Mouse (Mus musculus) leukemia stem cell, adult 10-12 weeks (primary cell): ENCODE results near the gene Siah3. TPM values are rescaled to one million over a fixed set of nuclear protein-coding genes. Genes with fewer than 3 reads are reported as not detected.

ENCODE experiments used
- polyA plus RNA-seq: library from polyadenylated mRNA; stranded (reverse); fragments of >175 nt; gene quantifications from 2 replicates; pipeline ENCODE4 v1.2.3, GENCODE M21; 2012; ENCODE audit warnings: low replicate concordance

The Siah3 gene
- polyA plus RNA-seq = 0.14 TPM in 1 of 2 replicates, not detected in the other

DNA sequence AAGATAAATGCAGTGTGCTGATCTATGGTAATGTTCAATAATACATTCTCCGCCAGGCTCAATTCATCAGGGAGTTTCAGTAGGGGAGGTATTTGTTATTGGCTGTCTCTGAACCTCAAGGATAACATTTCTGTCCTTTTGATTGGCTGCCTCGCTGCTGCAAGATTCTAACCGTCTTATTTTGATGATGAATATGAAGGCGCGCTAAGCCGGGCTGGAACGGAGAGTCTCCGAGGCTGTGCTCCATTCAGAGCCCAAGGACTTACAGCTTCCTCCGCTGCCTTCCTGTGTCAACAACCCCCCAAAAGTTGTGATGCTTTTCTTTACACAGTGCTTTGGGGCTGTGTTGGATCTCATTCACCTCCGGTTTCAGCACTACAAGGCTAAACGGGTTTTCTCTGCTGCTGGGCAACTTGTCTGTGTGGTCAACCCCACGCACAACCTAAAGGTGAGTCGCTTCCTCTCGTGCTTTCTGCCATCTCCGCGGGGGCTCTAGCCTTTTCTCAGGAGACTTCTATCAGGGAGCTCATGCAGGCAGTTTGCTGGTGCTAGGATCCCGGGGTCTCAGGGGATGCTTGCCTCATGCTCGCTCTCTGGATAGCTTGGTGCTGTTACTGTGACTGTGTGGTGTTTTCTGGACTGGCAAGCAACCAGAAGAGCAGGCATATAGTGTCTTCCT lies at the start of gene Siah3:
Gene Siah3, plus strand, starts transcription at position 240 of the 679 bp plus-strand sequence.

Other genes with a start within 250 kb of the Siah3 start
- gene Cpb2, start 213.7 kb upstream of the Siah3 start, polyA plus RNA-seq = not detected in 2 replicates
- gene Zc3h13, start 171.6 kb upstream of the Siah3 start, polyA plus RNA-seq = 13.7 and 19.8 TPM in 2 replicates
- not detected in 2 replicates for gene Spert, start 137.1 kb downstream of the Siah3 start, polyA plus RNA-seq
- gene Erich6b, start 186.3 kb downstream of the Siah3 start, polyA plus RNA-seq = not detected in 2 replicates